Mouse (Mus musculus) liver, embryonic 11.5 days (tissue): Measurements from ENCODE around the gene Nfib. TPM values are rescaled to one million over a fixed set of nuclear protein-coding genes. Genes with fewer than 3 reads are reported as not detected.
A peak's percentile ranks its signal among the peaks of the same experiment; 100 is the strongest.

Source experiments
- ATAC-seq: fragments of 200-750 bp; cut with Nextera tagmentation; replicated peaks from 2 replicates; pipeline ENCODE4 v1.8.0; 2017; ENCODE audit warnings: moderate number of reproducible peaks, mild to moderate bottlenecking, moderate TSS enrichment, moderate library complexity; ENCODE audit not compliant: low FRiP score
- DNase-seq: peaks from one replicate; pipeline ENCODE4 v3.0.0-alpha.2; 2017; ENCODE audit warnings: low spot score
- H3K27ac ChIP-seq: fragments of 300-500 bp; sonication (generic); 2 replicates; pipeline ENCODE4 v1.5.1; 2014; ENCODE audit warnings: mild to moderate bottlenecking, low read depth, low read length, control low read depth
- H3K27me3 ChIP-seq: fragments of 300-500 bp; sonication (generic); replicated peaks from 2 replicates; pipeline ENCODE4 v1.6.1; 2014; ENCODE audit warnings: low read length, mixed read lengths; ENCODE audit not compliant: control insufficient read depth, insufficient read depth
- H3K36me3 ChIP-seq: fragments of 300-500 bp; sonication (generic); 2 replicates; pipeline ENCODE4 v1.6.1; 2014; ENCODE audit warnings: mild to moderate bottlenecking, low read length, moderate library complexity, mixed read lengths; ENCODE audit not compliant: control insufficient read depth, insufficient read depth
- H3K4me1 ChIP-seq: fragments of 300-500 bp; sonication (generic); replicated peaks from 2 replicates; pipeline ENCODE4 v1.6.1; 2014; ENCODE audit warnings: low read length, mixed read lengths; ENCODE audit not compliant: control insufficient read depth, insufficient read depth
- H3K4me2 ChIP-seq: fragments of 300-500 bp; sonication (generic); 2 replicates; pipeline ENCODE4 v1.6.1; 2014; ENCODE audit warnings: mild to moderate bottlenecking, control low read depth, moderate library complexity
- H3K4me3 ChIP-seq: fragments of 300-500 bp; sonication (generic); 2 replicates; pipeline ENCODE4 v1.5.1; 2014; ENCODE audit warnings: low read depth, low read length, control low read depth
- H3K9ac ChIP-seq: fragments of 300-500 bp; sonication (generic); 2 replicates; pipeline ENCODE4 v1.6.1; 2014; ENCODE audit warnings: low read depth, low read length, control low read depth
- H3K9me3 ChIP-seq: fragments of 300-500 bp; sonication (generic); 2 replicates; pipeline ENCODE4 v1.6.1; 2016; ENCODE audit warnings: low read length, inconsistent platforms, mixed read lengths; ENCODE audit not compliant: control insufficient read depth
- WGBS: fragments of 180-500 bp; shearing (Covaris S2); extraction: QIAGEN DNeasy Blood & Tissue Kit; methylation state at CpG from one replicate; pipeline ENCODE4 v1.1.7; 2014; 5-methylcytosine and 5-hydroxymethylcytosine counted together
- polyA plus RNA-seq: library from polyadenylated mRNA; unstranded; fragments of >200 nt; fragmentation: Nextera tagmentation; extraction: Ambion mirVana; gene quantifications from 2 replicates; pipeline ENCODE4 v1.2.1, GENCODE M21; 2014

Nfib gene
- polyA plus RNA-seq, 1 experiment from 2014 or later, result 26.9 TPM

DNA sequence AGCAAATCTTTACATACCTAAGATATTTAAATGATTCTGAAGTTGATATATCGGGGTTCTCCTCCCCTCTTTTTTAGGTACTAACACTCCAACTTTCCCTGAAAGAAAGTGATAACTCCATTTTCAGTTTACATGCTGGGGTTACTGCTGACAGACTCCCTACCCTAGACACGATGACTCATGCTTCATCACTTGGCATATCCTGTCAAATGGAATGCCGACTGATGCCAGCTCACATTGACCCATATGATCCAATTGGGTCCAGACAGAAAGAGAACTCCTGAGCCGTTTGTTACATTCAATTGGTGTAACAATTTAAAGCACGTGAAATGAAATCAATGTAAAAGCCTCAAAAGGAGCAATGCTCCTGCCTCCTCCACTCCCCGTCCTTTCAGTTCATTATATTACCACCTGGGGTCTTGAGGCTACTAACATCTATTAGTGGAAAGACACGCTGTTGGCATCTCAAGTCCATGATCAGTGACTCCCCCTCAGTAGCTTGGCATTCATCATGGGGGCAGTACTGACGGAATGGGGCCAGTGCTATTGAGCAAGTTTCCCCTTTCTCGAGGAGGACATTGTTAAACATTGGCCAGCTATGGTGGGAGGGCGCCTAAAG lies 155.7 kb downstream of the Nfib start:
- Histone ChIP-seq H3K4me2 (no peak overlapping the region), H3K27ac (no peak overlapping the region), H3K27me3 (no peaks in the 10 kb centered on the region), H3K9ac (no peak overlapping the region), H3K9me3 (no peaks in the 10 kb centered on the region), H3K4me1 (no peaks in the 10 kb centered on the region), H3K4me3 (no peak overlapping the region), H3K36me3 (no peaks in the 10 kb centered on the region)
- WGBS, result 78% methylated on average over 10 of the region's 10 CpGs
- no peak for DNase-seq
- ATAC-seq, result no peak

DNA sequence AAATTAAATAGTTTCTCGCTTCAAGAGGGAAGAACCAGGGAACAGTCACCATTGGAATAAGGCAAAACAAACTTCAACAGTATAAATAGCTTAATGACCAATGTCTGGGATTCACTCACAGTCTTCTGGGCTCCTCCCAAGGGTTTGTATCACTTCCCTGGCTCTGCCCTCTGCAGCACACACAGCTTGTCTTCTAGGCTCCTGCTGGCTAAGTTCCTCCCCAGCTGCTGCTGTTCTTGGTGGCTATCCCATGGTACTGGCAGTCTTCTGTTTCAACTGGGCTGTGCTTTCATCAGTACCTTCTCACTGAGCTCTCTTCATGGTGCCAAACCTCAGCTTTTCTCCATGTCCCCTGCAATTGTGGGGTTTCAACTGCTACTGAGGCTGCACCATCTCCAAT lies 157.3 kb downstream of the Nfib start:
- H3K4me1 ChIP-seq, result no peaks in the 10 kb centered on the region
- H3K27me3 ChIP-seq, result no peaks in the 10 kb centered on the region; the same call in 1 of the 2 replicates
- no peaks in the 10 kb centered on the region for H3K36me3 ChIP-seq
- H3K27ac ChIP-seq, result no peak overlapping the region
- H3K4me3 ChIP-seq, result no peak overlapping the region
- WGBS, result 85% methylated on average over 1 of the region's 1 CpGs
- H3K9ac ChIP-seq, result no peak overlapping the region
- DNase-seq (no peak), ATAC-seq (no peak)
- H3K9me3 ChIP-seq, result no peaks in the 10 kb centered on the region
- H3K4me2 ChIP-seq, result no peak overlapping the region

DNA sequence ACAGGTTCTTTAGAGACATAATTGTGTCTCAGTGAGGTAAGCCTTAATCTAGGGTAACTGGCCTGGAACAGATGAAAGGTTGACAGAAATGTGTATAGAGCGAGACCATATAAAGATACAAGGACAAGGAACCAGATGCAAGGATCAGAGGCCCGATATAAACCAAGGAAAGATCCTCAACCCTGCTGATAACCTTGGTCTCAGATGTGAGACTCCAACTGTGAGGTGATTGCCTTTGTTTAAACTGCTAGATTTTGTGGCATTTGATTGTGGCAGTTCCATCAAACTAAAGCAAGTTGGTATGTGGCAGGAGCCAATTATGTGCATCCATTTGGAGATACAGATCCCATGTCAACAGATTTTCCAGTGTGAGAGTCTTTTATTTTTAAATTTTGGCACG lies 161.6 kb downstream of the Nfib start:
- Histone ChIP-seq H3K4me3 (no peak overlapping the region), H3K27ac (no peak overlapping the region), H3K9ac (no peak overlapping the region), H3K4me1 (no peaks in the 10 kb centered on the region), H3K4me2 (no peak overlapping the region), H3K27me3 (peaks cover 6% of the 10 kb centered on the region), H3K9me3 (no peaks in the 10 kb centered on the region), H3K36me3 (no peaks in the 10 kb centered on the region)
- ATAC-seq, result no peak
- no peak for DNase-seq
- WGBS, result 65% methylated on average over 3 of the region's 3 CpGs

DNA sequence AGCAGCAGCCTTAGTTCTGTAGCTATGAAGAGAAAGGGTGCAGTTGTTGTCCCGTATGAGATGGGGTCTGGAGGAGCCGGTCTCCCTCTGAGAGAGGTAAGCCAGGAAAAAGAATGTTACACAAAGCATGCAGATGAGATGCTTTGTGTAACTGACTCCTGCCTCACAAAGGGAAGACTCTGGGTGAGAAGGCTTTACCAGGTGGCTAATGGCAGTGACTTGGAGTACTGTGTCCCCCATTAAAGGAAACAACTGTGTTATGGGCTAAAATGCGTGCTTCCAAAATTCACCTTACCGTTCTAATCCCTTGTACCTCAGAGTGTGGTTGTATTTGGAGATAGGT lies 162.2 kb downstream of the Nfib start:
- Histone ChIP-seq H3K4me3 (no peak overlapping the region), H3K9me3 (no peaks in the 10 kb centered on the region), H3K4me1 (no peaks in the 10 kb centered on the region), H3K27ac (no peak overlapping the region), H3K9ac (no peak overlapping the region), H3K36me3 (no peaks in the 10 kb centered on the region), H3K27me3 (peaks cover 11% of the 10 kb centered on the region), H3K4me2 (no peak overlapping the region)
- DNase-seq, result no peak
- ATAC-seq, result no peak
- WGBS, result 72% methylated on average over 4 of the region's 4 CpGs

DNA sequence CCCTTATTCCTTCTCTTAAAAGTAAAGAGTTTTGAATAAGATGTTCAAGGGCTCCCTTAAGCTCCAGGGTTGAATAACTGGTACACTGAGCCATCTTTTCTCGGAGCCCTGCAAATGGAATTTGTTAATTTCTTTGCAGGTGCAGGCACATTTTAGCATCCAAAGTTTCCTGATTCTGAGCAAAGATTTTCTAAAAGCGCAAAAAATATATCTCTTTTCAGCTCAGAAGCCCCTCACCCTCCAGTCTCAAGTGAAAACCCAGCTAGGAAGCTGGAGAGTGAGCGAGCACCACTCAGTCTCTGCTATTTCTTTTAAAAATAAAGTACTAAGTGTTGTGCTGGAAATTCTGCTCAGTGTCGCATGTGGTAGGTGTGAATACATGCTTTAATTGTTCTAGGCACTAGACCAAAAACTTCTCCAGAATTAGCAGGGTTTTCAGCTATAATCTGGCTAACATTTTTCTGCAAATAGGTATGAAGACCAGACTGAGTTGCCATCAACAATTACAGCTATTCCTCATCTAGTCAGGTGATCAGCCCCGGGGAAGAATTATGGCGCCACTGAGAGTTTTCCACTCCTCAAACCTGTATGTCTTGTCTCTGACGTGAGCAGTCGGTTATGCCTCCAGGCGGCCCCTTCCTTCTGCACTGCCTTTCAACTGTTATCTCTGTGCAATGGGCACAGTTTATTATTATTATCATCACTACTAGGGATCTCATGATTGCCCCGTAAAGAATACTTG lies 162.7 kb downstream of the Nfib start:
- Histone ChIP-seq H3K27ac (no peak overlapping the region), H3K4me3 (no peak overlapping the region), H3K4me1 (no peaks in the 10 kb centered on the region), H3K4me2 (no peak overlapping the region), H3K36me3 (no peaks in the 10 kb centered on the region), H3K9me3 (no peaks in the 10 kb centered on the region), H3K27me3 (peaks cover 17% of the 10 kb centered on the region), H3K9ac (no peak overlapping the region)
- DNase-seq (no peak), ATAC-seq (no peak)
- WGBS, result 65% methylated on average over 10 of the region's 10 CpGs

DNA sequence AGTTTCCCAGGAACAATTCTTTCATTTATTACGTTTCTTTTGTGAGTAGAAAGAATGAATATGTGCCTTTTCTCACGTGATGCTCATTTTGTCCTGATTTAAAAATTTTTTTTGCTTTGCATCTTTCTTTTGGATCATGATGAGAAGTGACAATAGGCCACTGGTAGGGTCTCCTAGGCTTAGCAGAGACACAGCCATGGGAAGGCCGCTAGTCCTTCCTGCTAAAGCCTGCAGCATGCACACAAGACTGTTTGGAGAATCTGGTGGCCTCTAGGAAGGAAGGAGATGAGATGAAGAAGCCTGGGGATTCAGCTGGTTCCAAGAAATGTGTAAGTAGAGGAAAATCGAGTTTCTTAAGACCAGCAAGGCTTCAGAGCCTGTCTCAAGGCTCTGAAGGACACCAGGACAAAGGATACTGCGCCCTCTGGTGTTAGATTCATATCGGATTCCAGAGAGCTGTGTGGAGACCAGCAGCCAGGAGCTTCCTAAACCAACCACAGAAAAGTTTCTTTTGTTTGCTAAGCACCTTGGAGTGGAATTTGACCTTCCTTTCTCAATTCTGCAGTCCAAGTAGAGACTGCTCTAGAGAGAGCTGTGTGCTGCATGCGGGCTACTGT lies 163.5 kb downstream of the Nfib start:
- no peak for DNase-seq
- no peak overlapping the region for H3K9ac ChIP-seq
- no peaks in the 10 kb centered on the region; the same call in 1 of the 2 replicates for H3K4me1 ChIP-seq
- H3K9me3 ChIP-seq, result no peaks in the 10 kb centered on the region
- H3K27ac ChIP-seq, result no peak overlapping the region
- H3K27me3 ChIP-seq, result peaks cover 25% of the 10 kb centered on the region
- H3K4me2 ChIP-seq, result no peak overlapping the region
- no peak overlapping the region for H3K4me3 ChIP-seq
- H3K36me3 ChIP-seq, result no peaks in the 10 kb centered on the region
- 31% methylated on average over 7 of the region's 7 CpGs for WGBS
- ATAC-seq, result 0 out of 2 replicates have a peak, but pooled peaks have one; percentile 29

DNA sequence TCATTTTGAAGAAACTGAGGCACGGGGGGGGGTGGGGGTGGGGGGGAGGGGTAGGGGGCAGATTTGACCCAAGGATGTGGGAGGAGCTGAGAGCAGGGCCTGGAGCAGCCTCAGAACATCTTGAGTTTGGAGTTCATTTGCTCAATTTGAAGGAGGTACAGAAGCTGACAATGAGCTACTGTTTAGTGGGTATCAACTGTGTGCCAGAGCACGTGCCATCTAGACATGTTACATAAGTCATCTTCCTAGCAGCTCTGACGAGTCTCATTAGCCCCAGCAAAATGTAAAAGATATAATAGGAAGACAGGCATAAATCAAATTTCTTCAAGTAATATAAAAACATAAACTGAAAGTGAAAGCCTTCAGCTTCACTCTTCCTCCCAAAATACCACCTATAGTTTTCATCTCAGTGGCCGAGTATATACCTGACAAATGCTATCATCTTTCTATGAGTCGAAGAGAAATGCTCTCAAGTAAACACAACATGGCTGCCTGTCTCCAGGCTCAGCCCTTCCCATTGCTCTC lies 165.0 kb downstream of the Nfib start:
- H3K4me1 ChIP-seq, result peaks cover 6% of the 10 kb centered on the region; the same call in 1 of the 2 replicates
- ATAC-seq (no peak), DNase-seq (no peak)
- peaks cover 40% of the 10 kb centered on the region for H3K27me3 ChIP-seq
- H3K27ac ChIP-seq, result no peak overlapping the region
- H3K4me2 ChIP-seq, result no peak overlapping the region
- H3K9me3 ChIP-seq, result no peaks in the 10 kb centered on the region
- WGBS, result 52% methylated on average over 5 of the region's 5 CpGs
- H3K9ac ChIP-seq, result no peak overlapping the region
- H3K36me3 ChIP-seq, result no peaks in the 10 kb centered on the region
- H3K4me3 ChIP-seq, result no peak overlapping the region

DNA sequence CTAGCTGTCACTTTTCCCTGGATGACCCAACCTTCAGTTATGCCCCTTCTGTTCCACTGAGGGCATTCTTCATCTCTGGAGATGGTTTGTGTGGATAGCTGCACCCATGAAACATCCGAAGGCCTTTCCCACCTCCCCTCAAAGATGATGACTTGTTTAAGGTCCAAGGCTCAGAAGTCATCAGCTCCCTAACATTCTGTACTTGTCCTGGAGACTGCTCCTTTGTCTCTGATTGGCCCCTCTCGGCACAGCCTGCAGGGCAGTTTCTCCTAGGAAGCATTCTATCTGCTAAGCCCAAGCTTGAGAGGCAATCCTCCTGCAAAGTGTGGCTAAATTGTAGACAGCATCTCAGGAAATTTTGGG lies 165.5 kb downstream of the Nfib start:
- Histone ChIP-seq H3K27ac (no peak overlapping the region), H3K36me3 (no peaks in the 10 kb centered on the region), H3K9ac (no peak overlapping the region), H3K4me1 (peaks cover 6% of the 10 kb centered on the region; the same call in 1 of the 2 replicates), H3K27me3 (peaks cover 45% of the 10 kb centered on the region), H3K4me2 (no peak overlapping the region), H3K9me3 (no peaks in the 10 kb centered on the region), H3K4me3 (no peak overlapping the region)
- no peak for DNase-seq
- 36% methylated on average over 2 of the region's 2 CpGs for WGBS
- ATAC-seq, result no peak
